Mouse (Mus musculus) cerebellum, adult 18-20 months (tissue): ENCODE measurements at regions not wholly inside any gene's neighbourhood (a gene's known extent, or its start where the extent isn't known, plus 50 kb on each side); places are given as distances from the start of the nearest gene placed in this dataset.

Experiments
- DNase-seq, 2 experiments: peaks; one replicate each; pipeline ENCODE4 v3.0.0; 2021

DNA sequence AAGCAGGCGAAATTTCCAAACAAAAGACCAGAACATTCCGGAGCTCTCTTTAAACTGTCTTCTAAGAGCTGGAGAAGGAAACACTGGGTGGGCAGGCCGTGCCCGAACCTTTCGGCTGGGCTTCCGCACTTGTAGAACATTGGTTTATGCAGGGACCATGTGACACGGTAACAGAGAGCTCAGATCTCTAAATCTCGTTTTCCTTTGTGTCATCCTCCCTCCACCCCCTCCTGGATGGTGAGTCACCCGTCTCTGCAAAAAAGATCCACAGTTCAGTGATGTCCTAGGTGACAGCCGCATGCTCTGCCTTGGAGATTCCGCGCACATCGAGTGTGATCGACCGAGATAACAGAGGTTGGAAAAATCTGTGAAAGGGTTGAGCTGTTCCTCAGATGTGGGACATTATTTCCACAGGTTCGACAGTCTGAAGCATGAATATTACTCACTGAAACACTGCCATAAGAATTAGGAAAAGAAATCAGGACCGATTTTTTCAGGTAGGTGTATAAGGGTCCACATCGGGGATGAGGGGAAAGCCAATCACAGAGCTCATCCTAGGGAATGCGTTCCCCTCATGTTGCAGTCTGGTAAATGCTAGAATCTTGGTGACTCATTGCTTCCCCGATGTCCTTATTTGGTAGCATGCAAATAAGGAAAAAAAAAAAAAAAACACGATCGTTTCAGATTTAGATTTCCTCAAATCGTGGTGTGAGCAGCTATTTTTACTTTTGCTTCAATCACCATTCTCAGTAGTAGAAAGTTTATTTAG lies 70.0 kb upstream of the Foxo1 start:
- DNase-seq: peak; percentile 47 to 66

DNA sequence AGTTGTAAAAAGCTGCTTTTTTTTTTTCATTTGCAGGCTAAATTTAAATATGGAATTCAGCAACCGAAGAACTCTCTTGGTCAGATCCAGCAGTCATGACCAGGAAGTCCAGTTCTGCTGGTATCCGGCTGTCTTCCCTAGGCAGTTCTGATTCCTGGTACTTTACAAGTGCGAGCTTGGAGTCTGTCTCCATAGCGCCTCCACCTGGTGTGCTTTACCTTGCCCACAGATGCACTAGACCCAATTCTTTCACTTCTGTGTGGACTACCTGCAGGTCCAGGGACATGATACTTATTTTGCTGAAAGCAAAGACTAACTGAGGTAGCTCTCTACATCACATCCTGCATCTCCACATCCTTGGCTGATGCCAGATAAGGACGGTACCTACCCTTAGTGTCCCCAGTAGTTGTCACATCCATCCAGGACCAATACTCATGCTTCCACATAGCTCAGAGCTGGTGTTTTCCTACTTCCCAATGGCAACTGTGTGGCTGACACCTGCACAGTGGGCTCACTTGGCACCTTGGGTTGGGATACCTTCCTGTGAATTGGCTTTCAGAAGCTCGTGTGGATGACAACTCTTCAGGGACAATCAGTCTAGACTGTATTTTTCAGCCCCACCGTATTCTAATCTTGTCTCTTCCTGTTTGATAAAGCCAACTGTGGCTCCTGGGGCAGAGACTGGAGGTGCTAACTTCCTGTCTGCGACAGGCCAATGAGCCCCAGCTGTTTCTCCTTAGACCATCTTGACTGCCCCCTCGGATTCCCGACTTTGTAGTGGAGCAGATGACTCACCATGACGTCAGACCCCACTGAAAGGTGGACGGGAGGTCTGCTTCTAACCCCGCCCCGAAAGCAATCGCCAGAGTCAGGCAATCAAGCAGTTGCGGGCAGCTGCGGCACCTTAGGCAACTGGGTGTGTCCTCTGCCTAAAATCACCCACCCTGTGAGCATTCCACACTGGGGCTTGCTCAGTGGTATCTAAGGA lies 69.1 kb upstream of the Foxo1 start:
- DNase-seq: peak in 1 of 2 experiments; percentile 29

DNA sequence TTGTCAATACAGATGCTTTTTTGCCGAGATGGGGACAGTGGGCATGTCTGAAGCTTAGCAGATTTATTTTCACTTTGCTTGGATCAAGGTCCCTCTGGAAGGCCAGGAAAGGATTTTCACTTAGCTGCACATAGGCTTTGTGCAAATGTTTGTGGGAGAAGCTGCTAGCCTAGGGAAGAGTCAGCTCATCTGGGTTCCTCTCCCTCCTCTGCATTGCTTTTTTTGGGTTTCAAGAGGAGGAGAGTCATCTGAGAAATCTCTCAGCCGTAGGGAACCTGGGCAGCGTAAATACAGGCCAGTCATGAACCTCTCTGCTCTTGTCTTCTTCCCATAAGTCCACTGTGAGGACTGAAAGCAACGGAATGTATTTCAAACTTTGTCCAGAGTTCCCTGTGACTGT lies 68.0 kb upstream of the Foxo1 start:
- no peak for DNase-seq

DNA sequence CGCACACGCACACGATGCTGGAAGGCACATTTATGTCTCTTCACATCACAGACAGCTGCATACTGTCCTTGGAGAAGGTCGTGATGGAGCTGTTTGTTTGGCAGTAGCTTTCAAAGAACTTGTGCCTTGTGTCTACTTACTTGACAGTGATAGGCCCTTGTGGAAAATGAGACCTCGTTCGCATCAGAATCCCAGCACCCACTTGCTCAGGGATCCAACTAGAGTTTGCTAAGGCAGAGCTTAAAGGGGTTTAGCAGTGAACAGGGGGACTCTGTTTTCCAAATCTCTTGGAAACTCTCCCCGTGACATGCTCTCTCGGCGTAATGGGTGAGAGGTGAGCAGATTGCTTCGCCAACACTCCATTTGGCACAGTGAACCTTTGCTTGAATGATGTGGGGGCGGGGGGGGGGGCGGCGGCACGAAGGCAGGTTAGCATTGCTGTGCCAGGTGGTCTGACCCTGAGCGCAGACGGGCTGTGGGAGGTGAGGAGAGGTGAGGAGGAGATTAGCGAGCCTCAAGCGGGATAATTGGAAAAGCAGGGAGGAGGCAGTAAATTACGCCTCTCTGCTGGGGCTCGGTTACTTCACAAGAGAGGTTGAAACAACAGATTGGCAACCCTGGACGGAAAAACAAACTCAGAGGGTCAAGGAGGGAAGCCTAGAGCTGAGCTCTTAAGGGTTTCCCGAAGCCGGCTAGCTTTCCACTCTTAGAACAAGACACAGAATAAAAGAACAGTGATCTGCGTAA lies 57.4 kb upstream of the Foxo1 start:
- DNase-seq: no peak

DNA sequence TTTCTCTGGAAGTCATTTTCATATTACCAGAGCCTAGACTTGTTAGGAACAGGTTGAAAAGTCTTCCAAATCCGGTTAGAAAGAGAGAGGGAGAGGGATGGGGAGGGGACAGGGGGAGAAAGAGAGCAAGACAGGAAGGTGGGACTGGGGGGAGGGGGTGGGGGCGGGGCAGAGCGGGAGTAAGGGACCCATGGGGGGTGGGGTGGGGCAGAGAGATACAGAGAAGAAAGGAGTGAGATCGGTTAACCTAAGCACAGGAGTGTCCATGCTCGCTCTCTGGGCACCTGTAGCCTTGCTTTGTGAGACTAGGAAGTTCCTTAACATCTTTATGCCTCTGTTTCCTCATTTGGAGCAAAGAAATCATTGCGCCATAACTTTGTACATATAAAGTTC lies 56.8 kb upstream of the Foxo1 start:
- no peak for DNase-seq

DNA sequence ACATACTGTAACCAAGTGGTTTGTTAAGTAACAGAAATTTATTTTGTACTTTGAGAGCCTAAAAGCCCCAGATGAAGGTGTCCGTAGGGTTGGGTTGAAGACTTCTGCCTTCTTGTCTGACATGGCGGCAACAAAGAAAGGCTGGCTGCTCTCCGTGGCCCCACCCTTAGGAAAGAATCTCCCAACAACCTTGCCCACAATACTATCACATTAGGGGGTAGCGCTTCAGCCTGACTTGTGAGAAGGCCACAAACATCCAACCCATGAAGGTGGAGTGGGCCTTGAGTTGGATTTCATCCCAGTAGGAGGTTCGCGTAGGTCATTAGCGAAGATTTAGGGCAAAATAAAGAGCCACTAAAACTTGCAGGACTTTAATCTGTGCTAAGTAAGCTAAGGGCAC lies 54.0 kb upstream of the Foxo1 start:
- no peak for DNase-seq

DNA sequence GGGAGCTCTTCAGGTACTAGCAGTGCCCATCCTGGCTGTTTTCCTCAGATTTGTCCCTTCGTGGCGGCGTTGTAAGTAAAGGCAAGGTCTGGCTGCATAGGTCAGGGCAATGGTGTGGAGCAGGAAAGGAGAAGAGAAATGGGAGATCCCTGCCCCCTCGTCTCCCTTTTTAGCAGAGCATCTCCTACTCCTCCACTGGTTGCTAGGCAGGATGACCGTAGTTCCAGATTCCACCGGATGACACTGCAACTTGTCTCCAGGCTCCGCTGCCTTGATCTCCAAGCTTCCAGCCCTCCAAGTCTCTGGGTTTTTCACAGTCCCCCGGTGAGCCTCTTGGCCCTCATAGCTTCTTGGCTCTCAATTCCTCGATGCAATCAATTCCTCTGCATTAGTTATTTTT lies 53.1 kb upstream of the Foxo1 start:
- DNase-seq: no peak
